Mouse (Mus musculus): ENCODE measurements at regions not wholly inside any gene's neighbourhood (a gene's known extent, or its start where the extent isn't known, plus 50 kb on each side); places are given as distances from the start of the nearest gene placed in this dataset.

DNA sequence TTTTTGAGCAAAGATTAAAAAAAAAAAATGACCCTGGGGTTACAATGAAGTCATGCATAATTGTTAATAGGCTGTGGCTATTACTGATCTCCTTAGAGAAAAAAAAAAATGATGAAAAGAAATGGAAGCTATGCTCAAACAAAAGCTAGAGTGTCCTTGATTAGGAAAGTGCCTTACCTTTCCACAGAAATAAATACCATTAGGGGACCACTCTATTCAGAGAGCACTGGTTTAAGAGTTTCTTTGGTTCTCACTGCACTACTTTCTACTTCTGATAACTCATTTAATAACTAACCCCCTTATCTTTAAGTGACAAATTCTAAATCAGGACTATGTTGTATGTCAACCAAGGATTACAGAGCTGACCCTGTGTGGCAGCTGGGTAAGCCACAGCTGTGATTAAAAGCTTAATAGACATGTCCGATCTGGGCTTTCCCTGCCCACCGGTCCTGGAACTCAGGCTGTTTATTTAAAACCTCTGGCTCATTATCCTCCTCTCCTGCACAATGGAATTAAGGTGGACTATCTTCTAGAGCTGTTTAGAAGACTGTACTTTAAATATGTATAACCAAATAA is 225.9 kb upstream of the Lyplal1 start:
- H3K36me3 ChIP-seq (ENCODE audit: insufficient read depth, low read length), result no peaks in the 10 kb centered on the region
- H3K4me2 ChIP-seq (replicated peaks; ENCODE audit: low read depth, low read length), result no peak overlapping the region
- H3K4me1 ChIP-seq (ENCODE audit: insufficient read depth, low read length), result 0 out of 2 replicates have a peak, but pooled peaks cover under 1% of the 10 kb centered on the region
- no peak overlapping the region for H3K27ac ChIP-seq (ENCODE audit: low read length)
- H3K9me3 ChIP-seq (ENCODE audit: low read length), result no peaks in the 10 kb centered on the region
- H3K27me3 ChIP-seq (ENCODE audit: insufficient read depth, low read length), result no peaks in the 10 kb centered on the region
- H3K4me3 ChIP-seq (ENCODE audit: low read length), result no peak overlapping the region
- WGBS, result 30% methylated on average over 2 of the region's 2 CpGs
- no peak overlapping the region for H3K9ac ChIP-seq (replicated peaks; ENCODE audit: low read length)
- ATAC-seq (ENCODE audit: low FRiP score, low TSS enrichment), result no peak

DNA sequence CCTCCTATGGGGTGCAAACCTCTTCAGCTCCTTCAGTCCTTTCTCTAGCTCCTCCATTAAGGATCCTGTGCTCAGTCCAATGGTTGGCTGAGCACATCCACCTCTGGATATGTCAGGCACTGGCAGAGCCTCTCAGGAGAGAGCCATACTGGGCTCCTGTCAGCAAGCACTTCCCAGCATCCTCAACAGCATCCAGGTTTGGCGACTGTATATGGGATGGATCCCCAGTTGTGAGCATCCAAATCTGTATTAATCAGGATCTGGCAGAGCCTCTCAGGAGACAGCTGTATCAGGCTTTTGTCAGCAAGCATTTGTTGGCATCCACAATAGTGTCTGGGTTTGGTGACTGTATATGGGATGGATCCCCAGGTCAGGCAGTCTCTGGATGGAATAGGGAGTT is 225.3 kb upstream of the Lyplal1 start:
- no peak overlapping the region for H3K4me3 ChIP-seq (ENCODE audit: low read length)
- H3K9me3 ChIP-seq (ENCODE audit: low read length), result no peaks in the 10 kb centered on the region
- no peaks in the 10 kb centered on the region for H3K27me3 ChIP-seq (ENCODE audit: insufficient read depth, low read length)
- 90% methylated on average over 1 of the region's 1 CpGs for WGBS
- no peak overlapping the region for H3K9ac ChIP-seq (replicated peaks; ENCODE audit: low read length)
- ATAC-seq (ENCODE audit: low FRiP score, low TSS enrichment), result no peak
- H3K4me1 ChIP-seq (ENCODE audit: insufficient read depth, low read length), result no peaks in the 10 kb centered on the region
- no peak overlapping the region for H3K4me2 ChIP-seq (replicated peaks; ENCODE audit: low read depth, low read length)
- H3K27ac ChIP-seq (ENCODE audit: low read length), result no peak overlapping the region
- no peaks in the 10 kb centered on the region for H3K36me3 ChIP-seq (ENCODE audit: insufficient read depth, low read length)

DNA sequence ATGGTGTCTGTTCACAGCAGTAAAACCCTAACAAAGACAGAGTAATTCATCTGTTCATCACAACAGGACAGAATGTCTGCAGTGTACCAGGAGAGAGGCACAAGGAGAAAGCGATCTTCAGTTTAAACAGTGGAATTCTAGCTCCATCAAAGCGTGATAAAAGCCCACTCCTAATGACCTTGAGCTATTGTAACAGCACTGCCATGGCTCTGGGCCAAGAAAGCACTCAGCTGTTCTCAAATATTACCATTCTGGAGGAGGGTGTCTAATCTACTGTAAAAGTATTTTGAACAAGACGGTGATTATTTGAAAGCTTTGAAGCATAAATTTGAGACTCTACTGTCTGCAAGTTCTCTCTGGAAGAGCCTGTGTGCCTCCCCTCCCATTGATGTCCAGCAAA is 224.8 kb upstream of the Lyplal1 start:
- H3K27ac ChIP-seq (ENCODE audit: low read length), result no peak overlapping the region

DNA sequence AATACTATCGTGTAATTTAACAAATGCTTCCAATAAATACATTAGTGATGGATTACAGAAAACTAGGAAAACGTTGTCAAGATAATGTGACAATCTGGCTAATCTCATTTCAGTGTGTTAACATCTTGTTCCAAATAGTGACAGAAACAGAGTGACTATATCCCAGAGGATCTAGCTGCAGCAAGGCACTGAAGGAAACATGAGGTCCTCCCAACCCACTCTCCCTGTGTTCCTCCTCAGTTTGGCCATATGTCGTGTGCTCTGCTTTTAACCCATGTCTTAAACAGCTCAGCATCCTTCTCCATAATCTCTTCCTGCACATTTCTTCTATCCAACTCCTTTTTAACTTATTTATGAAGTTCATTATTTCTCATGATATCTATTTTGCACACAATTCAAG is 223.6 kb upstream of the Lyplal1 start:
- ATAC-seq (ENCODE audit: low FRiP score, low TSS enrichment), result no peak
- no peaks in the 10 kb centered on the region for H3K9me3 ChIP-seq (ENCODE audit: low read length)
- H3K27me3 ChIP-seq (ENCODE audit: insufficient read depth, low read length), result no peaks in the 10 kb centered on the region
- no peak overlapping the region for H3K9ac ChIP-seq (replicated peaks; ENCODE audit: low read length)
- no peak overlapping the region for H3K27ac ChIP-seq (ENCODE audit: low read length)
- no peaks in the 10 kb centered on the region for H3K4me1 ChIP-seq (ENCODE audit: insufficient read depth, low read length)
- WGBS, result 86% methylated on average over 3 of the region's 3 CpGs
- no peak overlapping the region for H3K4me3 ChIP-seq (ENCODE audit: low read length)
- H3K36me3 ChIP-seq (ENCODE audit: insufficient read depth, low read length), result no peaks in the 10 kb centered on the region
- no peak overlapping the region for H3K4me2 ChIP-seq (replicated peaks; ENCODE audit: low read depth, low read length)

More for the DNA sequence above, 224.8 kb upstream of the Lyplal1 start:
- no peaks in the 10 kb centered on the region for H3K27me3 ChIP-seq (ENCODE audit: insufficient read depth, low read length)
- no peaks in the 10 kb centered on the region for H3K36me3 ChIP-seq (ENCODE audit: insufficient read depth, low read length)
- no peak overlapping the region for H3K9ac ChIP-seq (replicated peaks; ENCODE audit: low read length)
- WGBS, result 35% methylated on average over 3 of the region's 3 CpGs
- no peaks in the 10 kb centered on the region for H3K9me3 ChIP-seq (ENCODE audit: low read length)
- H3K4me1 ChIP-seq (ENCODE audit: insufficient read depth, low read length), result no peaks in the 10 kb centered on the region
- H3K4me2 ChIP-seq (replicated peaks; ENCODE audit: low read depth, low read length), result no peak overlapping the region
- no peak; the same call in 1 of the 2 replicates for ATAC-seq (ENCODE audit: low FRiP score, low TSS enrichment)
- no peak overlapping the region for H3K4me3 ChIP-seq (ENCODE audit: low read length)

DNA sequence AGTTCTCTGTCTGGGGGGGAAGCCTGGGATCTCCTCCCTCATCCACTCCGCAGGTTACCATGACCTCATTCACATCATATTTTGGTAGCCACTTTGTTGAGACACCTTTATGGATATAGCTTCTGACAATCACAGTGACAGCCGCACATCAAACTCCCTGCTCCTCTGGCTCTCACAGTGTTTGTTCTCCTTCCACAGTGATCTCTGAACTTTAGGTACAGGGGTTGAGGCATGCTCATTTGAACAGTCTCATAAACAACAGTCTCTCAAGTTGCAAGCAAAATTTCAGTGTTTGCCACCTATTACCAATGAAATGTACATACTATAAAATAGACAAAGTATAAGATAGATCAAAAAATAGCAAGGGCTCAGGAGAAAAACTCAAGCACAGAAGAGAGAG is 200.2 kb upstream of the Lyplal1 start:
- Histone ChIP-seq H3K9ac (replicated peaks; ENCODE audit: low read length) (no peak overlapping the region), H3K4me1 (ENCODE audit: insufficient read depth, low read length) (no peaks in the 10 kb centered on the region), H3K9me3 (ENCODE audit: low read length) (no peaks in the 10 kb centered on the region), H3K27me3 (ENCODE audit: insufficient read depth, low read length) (no peaks in the 10 kb centered on the region), H3K4me2 (replicated peaks; ENCODE audit: low read depth, low read length) (no peak overlapping the region), H3K27ac (ENCODE audit: low read length) (no peak overlapping the region), H3K4me3 (ENCODE audit: low read length) (no peak overlapping the region), H3K36me3 (ENCODE audit: insufficient read depth, low read length) (no peaks in the 10 kb centered on the region)
- no peak for ATAC-seq (ENCODE audit: low FRiP score, low TSS enrichment)
- WGBS, result 95% methylated on average over 2 of the region's 2 CpGs

DNA sequence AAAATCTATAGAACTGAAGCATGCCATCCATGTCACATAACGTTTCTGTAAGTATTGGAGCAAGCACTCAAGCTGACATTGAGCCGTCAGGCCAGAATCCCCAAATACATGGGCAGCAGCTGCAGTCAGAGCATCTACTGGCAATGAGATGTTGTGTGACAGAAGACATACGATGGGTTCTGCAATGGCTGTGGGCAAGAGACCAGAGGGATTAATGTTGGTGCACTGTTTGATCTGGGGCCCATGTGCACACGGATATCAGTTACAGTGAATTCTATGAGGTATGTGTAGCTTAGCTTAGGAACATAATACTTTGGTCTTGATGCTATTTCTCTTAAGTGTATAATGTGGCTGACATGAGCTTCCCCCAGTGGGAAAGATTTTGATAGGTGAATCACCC is 197.1 kb upstream of the Lyplal1 start:
- Histone ChIP-seq H3K4me2 (replicated peaks; ENCODE audit: low read depth, low read length) (no peak overlapping the region), H3K27ac (ENCODE audit: low read length) (no peak overlapping the region), H3K36me3 (ENCODE audit: insufficient read depth, low read length) (no peaks in the 10 kb centered on the region), H3K4me3 (ENCODE audit: low read length) (no peak overlapping the region), H3K4me1 (ENCODE audit: insufficient read depth, low read length) (no peaks in the 10 kb centered on the region), H3K27me3 (ENCODE audit: insufficient read depth, low read length) (no peaks in the 10 kb centered on the region), H3K9me3 (ENCODE audit: low read length) (no peaks in the 10 kb centered on the region), H3K9ac (replicated peaks; ENCODE audit: low read length) (no peak overlapping the region)
- WGBS, result 61% methylated on average over 4 of the region's 4 CpGs
- no peak for ATAC-seq (ENCODE audit: low FRiP score, low TSS enrichment)

DNA sequence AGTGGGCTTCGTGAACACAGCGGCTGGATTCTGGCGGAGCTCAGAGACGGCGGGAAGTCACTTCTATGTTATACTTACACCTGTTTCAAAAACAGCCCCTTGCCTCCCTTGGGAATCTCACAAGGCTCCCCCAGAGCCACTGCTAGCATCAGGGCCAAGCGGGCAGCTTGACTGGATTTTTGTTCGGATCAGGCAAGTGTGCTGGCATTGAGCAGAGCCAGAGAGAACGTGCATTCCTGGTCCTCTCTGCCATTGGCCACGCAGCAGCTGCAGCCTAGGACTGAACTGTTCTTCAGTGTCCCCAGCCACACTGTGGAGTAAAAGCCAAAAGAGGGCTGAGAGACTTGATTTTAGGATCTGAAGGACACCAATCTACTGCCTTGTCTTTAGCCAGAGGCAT is 195.6 kb upstream of the Lyplal1 start:
- Histone ChIP-seq H3K9ac (replicated peaks; ENCODE audit: low read length) (no peak overlapping the region), H3K9me3 (ENCODE audit: low read length) (no peaks in the 10 kb centered on the region), H3K27me3 (ENCODE audit: insufficient read depth, low read length) (no peaks in the 10 kb centered on the region), H3K27ac (ENCODE audit: low read length) (no peak overlapping the region), H3K36me3 (ENCODE audit: insufficient read depth, low read length) (no peaks in the 10 kb centered on the region), H3K4me2 (replicated peaks; ENCODE audit: low read depth, low read length) (no peak overlapping the region), H3K4me3 (ENCODE audit: low read length) (no peak overlapping the region), H3K4me1 (ENCODE audit: insufficient read depth, low read length) (no peaks in the 10 kb centered on the region)
- ATAC-seq (ENCODE audit: low FRiP score, low TSS enrichment), result no peak
- 87% methylated on average over 9 of the region's 9 CpGs for WGBS

DNA sequence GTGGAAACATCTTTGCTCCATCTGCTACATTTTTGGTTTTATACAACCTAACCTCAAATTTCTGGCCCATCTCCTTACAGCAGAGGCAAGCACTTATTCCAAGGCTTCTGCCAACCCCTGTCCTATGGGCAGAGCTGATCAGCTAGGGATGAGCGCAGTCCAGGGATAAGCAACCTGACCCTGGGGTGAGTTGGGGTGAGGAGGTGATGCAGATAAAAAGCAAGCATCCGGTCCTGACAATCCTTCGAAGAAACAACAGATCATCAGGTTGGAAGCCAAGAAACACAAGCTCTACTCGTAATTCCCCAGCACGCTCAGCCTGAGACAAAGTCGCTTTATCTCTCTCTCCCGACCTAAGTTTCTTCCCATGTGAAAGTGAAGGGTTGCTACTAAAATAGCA is 194.9 kb upstream of the Lyplal1 start:
- Histone ChIP-seq H3K27ac (ENCODE audit: low read length) (no peak overlapping the region), H3K9me3 (ENCODE audit: low read length) (no peaks in the 10 kb centered on the region), H3K4me1 (ENCODE audit: insufficient read depth, low read length) (no peaks in the 10 kb centered on the region), H3K4me2 (replicated peaks; ENCODE audit: low read depth, low read length) (no peak overlapping the region), H3K36me3 (ENCODE audit: insufficient read depth, low read length) (no peaks in the 10 kb centered on the region), H3K27me3 (ENCODE audit: insufficient read depth, low read length) (no peaks in the 10 kb centered on the region), H3K9ac (replicated peaks; ENCODE audit: low read length) (no peak overlapping the region), H3K4me3 (ENCODE audit: low read length) (no peak overlapping the region)
- no peak for ATAC-seq (ENCODE audit: low FRiP score, low TSS enrichment)
- WGBS, result 69% methylated on average over 7 of the region's 7 CpGs

DNA sequence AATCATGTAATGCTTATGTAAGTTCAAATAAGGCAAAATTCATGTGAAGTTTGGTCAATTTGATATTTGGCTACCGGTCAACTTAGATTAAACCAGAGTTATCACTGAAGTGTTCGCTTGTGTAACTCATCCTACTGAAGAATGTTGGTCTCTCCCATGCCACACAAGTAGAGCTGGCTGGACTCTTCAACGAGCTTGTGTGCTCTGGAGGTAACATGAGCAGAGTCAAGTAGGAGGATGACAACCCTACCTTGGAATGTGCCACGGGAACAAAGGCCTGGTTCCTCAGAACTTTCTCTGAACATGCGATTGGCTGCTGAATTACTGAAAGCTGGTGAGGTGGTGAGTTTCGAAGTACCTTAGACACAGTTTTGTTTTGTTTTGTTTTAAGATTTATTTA is 190.5 kb upstream of the Lyplal1 start:
- Histone ChIP-seq H3K9me3 (ENCODE audit: low read length) (no peaks in the 10 kb centered on the region), H3K4me1 (ENCODE audit: insufficient read depth, low read length) (no peaks in the 10 kb centered on the region), H3K9ac (replicated peaks; ENCODE audit: low read length) (no peak overlapping the region), H3K4me3 (ENCODE audit: low read length) (no peak overlapping the region), H3K4me2 (replicated peaks; ENCODE audit: low read depth, low read length) (no peak overlapping the region), H3K27me3 (ENCODE audit: insufficient read depth, low read length) (no peaks in the 10 kb centered on the region), H3K36me3 (ENCODE audit: insufficient read depth, low read length) (no peaks in the 10 kb centered on the region), H3K27ac (ENCODE audit: low read length) (no peak overlapping the region)
- WGBS, result 76% methylated on average over 6 of the region's 6 CpGs
- ATAC-seq (ENCODE audit: low FRiP score, low TSS enrichment), result no peak

DNA sequence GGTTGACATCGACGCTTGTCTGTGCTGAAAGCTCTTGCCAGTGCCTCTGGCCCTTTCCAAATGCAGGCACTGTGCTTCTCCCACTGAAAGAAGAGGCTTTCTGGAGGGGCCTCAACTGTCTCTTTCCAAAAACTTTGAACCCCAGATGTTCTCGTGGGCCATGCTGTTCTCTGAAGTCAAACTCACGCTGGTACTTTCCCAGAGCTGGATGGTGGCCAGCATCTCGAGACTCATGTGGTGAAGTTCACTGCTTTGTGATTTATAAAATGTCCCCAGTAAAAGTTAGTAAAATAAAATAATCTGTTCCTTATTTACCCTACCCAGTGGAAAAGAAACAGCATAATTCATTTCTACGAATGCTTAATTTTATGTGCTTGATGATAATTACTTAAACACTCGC is 180.4 kb upstream of the Lyplal1 start:
- Histone ChIP-seq H3K4me2 (replicated peaks; ENCODE audit: low read depth, low read length) (no peak overlapping the region), H3K9ac (replicated peaks; ENCODE audit: low read length) (no peak overlapping the region), H3K36me3 (ENCODE audit: insufficient read depth, low read length) (no peaks in the 10 kb centered on the region), H3K4me3 (ENCODE audit: low read length) (no peak overlapping the region), H3K27me3 (ENCODE audit: insufficient read depth, low read length) (no peaks in the 10 kb centered on the region), H3K27ac (ENCODE audit: low read length) (no peak overlapping the region), H3K9me3 (ENCODE audit: low read length) (no peaks in the 10 kb centered on the region), H3K4me1 (ENCODE audit: insufficient read depth, low read length) (no peaks in the 10 kb centered on the region)
- no peak for ATAC-seq (ENCODE audit: low FRiP score, low TSS enrichment)
- 69% methylated on average over 7 of the region's 7 CpGs for WGBS
